Mouse (Mus musculus): ENCODE data around the gene Nipal3. TPM values are rescaled to one million over a fixed set of nuclear protein-coding genes. Genes with fewer than 3 reads are reported as not detected.

The Nipal3 gene
- polyA plus RNA-seq, 1 experiment from 2014 or later = 5.1 TPM

DNA sequence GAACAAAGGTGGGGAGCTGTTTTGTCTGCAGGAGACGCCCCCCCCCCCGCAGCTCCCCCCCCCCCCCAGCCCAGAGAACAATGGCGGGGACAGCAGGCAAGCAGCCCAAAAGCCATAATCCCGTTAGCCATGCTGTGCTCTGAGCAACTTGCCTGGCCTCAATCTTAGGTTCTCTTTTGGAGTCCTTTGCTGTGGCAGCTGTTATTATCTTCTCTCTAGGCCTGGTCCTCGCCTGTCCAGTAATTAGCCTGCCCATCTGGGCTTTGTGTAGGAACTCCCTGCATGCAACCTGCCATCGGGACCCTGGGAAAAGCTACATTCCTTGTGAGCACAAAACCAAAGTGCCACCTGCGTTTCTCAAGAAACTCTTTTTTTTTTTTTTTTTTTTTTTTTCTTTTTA, 29.1 kb upstream of the Nipal3 start:
- Histone ChIP-seq H3K4me3 (no peak overlapping the region), H3K4me1 (replicated peaks) (peaks cover 25% of the 10 kb centered on the region), H3K9me3 (no peaks in the 10 kb centered on the region), H3K27ac (replicated peaks) (no peak overlapping the region), H3K36me3 (no peaks in the 10 kb centered on the region), H3K27me3 (peaks cover 7% of the 10 kb centered on the region; the same call in 1 of the 2 replicates), H3K9ac (no peak overlapping the region), H3K4me2 (no peak overlapping the region)
- WGBS = 2% methylated on average over 5 of the region's 7 CpGs
- no peak for ATAC-seq (ENCODE audit: low read depth)

DNA sequence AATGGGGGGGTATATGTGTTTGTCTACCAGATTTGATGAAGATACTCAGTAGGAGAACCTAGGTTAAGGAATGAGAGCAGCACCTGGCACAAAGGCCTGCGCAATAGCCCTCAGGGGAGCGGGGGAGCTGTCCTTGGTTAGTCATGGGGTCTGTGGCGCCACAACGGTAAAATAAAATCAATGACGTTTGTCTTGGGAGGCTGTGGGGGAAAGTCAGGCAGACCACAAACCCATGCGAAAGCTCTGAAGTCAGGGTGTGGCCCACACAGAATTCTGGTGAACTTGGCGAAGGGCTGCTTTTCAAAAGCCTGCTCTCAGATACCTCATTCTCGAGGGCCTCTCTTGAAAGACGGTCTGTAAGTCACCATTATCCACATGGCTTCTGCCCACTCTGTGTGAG, 25.6 kb upstream of the Nipal3 start:
- Histone ChIP-seq H3K36me3 (no peaks in the 10 kb centered on the region), H3K27me3 (peaks cover 4% of the 10 kb centered on the region; the same call in 1 of the 2 replicates), H3K9me3 (no peaks in the 10 kb centered on the region), H3K9ac (no peak overlapping the region), H3K27ac (replicated peaks) (no peak overlapping the region), H3K4me2 (no peak overlapping the region), H3K4me1 (replicated peaks) (peaks cover 12% of the 10 kb centered on the region; the same call in 1 of the 2 replicates), H3K4me3 (no peak overlapping the region)
- ATAC-seq (ENCODE audit: low read depth) = no peak
- WGBS = 82% methylated on average over 9 of the region's 9 CpGs

DNA sequence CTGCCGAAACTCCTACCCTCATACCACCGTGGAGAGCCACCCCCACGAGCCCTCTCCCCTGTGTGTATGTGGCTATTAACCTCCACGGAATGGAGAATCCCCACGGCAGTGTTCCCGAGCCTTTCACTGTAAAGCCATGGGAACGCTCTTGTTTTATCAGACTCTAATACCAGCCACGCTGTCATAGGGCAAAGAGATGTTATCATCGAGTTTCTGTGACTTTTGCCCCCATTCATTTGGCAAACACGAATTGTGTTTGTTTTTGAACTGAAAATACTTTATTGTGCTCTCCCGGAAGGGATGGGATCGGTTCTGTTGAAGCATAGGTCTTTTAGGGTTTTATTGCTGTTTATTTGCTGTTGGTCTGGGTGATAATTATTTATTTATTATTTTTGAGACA, 23.3 kb upstream of the Nipal3 start:
- 78% methylated on average over 12 of the region's 12 CpGs for WGBS

GRCm38 (mm10) chr4:135516351-135517316, 21.8 kb upstream of the Nipal3 start:
- H3K27me3 ChIP-seq = no peaks in the 10 kb centered on the region; the same call in 1 of the 2 replicates
- no peaks in the 10 kb centered on the region for H3K9me3 ChIP-seq
- 58% methylated on average over 15 of the region's 15 CpGs for WGBS
- no peaks in the 10 kb centered on the region for H3K4me1 ChIP-seq (replicated peaks)
- H3K4me3 ChIP-seq = no peak overlapping the region
- H3K36me3 ChIP-seq = no peaks in the 10 kb centered on the region
- H3K9ac ChIP-seq = no peak overlapping the region
- ATAC-seq (ENCODE audit: low read depth) = no peak
- H3K27ac ChIP-seq (replicated peaks) = no peak overlapping the region
- no peak overlapping the region for H3K4me2 ChIP-seq

More for the DNA sequence above, 23.3 kb upstream of the Nipal3 start:
- H3K36me3 ChIP-seq = no peaks in the 10 kb centered on the region
- no peaks in the 10 kb centered on the region; the same call in 1 of the 2 replicates for H3K27me3 ChIP-seq
- no peak overlapping the region for H3K9ac ChIP-seq
- no peak for ATAC-seq (ENCODE audit: low read depth)
- H3K4me1 ChIP-seq (replicated peaks) = no peaks in the 10 kb centered on the region
- H3K4me2 ChIP-seq = no peak overlapping the region
- no peaks in the 10 kb centered on the region for H3K9me3 ChIP-seq
- no peak overlapping the region for H3K4me3 ChIP-seq
- H3K27ac ChIP-seq (replicated peaks) = no peak overlapping the region

- Histone ChIP-seq H3K9me3 (no peaks in the 10 kb centered on the region), H3K27me3 (no peaks in the 10 kb centered on the region; the same call in 1 of the 2 replicates), H3K36me3 (no peaks in the 10 kb centered on the region), H3K9ac (no peak overlapping the region), H3K4me2 (no peak overlapping the region), H3K27ac (replicated peaks) (no peak overlapping the region), H3K4me3 (no peak overlapping the region), H3K4me1 (replicated peaks) (no peaks in the 10 kb centered on the region)
- 68% methylated on average over 14 of the region's 14 CpGs for WGBS
- no peak for ATAC-seq (ENCODE audit: low read depth)
Observed at GRCm38 (mm10) chr4:135514925-135515324, 20.1 kb upstream of the Nipal3 start.

DNA sequence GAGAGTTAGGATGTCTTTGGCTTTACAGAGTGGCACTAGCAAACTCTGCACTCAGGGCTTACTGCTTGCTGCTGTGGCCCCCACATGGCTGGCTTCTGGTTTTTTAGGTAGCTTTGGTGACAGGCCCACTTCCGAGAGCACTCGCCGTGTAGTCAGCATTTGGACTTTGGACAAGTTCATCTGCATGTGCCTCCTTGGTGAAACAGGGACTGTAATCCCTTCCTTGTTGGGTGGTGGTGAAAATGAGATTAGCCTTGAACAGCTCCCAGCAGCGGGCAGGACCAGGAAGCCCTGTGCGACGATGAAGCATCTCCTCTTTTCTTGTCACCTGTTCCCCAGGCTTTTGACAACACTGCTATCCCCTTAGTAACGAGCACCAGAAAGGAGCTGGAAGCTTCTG, 19.0 kb upstream of the Nipal3 start:
- H3K4me1 ChIP-seq (replicated peaks) = peaks cover under 1% of the 10 kb centered on the region; the same call in 1 of the 2 replicates
- ATAC-seq (ENCODE audit: low read depth) = no peak
- H3K36me3 ChIP-seq = no peaks in the 10 kb centered on the region
- no peak overlapping the region for H3K4me2 ChIP-seq
- no peak overlapping the region for H3K9ac ChIP-seq
- WGBS = 93% methylated on average over 7 of the region's 7 CpGs
- no peak overlapping the region for H3K4me3 ChIP-seq
- H3K9me3 ChIP-seq = no peaks in the 10 kb centered on the region
- H3K27me3 ChIP-seq = no peaks in the 10 kb centered on the region; the same call in 1 of the 2 replicates
- no peak overlapping the region for H3K27ac ChIP-seq (replicated peaks)

DNA sequence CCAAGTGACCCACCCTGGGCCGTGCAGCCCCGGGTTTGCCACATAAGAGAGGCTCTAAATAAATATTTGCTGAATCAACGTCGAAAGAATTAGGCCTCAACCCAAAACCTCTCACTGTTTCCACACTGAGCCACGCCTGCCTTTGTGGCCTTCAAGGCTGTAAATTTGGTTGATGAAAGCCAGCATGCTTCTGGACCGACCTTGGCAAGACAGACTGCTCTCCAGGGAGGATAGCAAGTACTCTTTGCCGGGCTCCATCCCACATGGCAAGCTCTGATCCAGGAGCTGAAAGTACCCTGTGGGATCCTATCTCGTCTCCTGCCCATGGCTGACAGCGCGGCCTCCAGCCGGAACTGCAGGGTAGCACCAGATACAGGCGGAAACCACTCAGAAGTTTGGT, 14.7 kb upstream of the Nipal3 start:
- no peak for ATAC-seq (ENCODE audit: low read depth)
- Histone ChIP-seq H3K27me3 (no peaks in the 10 kb centered on the region), H3K9ac (no peak overlapping the region), H3K4me3 (no peak overlapping the region), H3K36me3 (no peaks in the 10 kb centered on the region), H3K9me3 (no peaks in the 10 kb centered on the region), H3K4me1 (replicated peaks) (peaks cover 9% of the 10 kb centered on the region; the same call in 1 of the 2 replicates), H3K27ac (replicated peaks) (no peak overlapping the region), H3K4me2 (no peak overlapping the region)
- WGBS = 44% methylated on average over 12 of the region's 12 CpGs

DNA sequence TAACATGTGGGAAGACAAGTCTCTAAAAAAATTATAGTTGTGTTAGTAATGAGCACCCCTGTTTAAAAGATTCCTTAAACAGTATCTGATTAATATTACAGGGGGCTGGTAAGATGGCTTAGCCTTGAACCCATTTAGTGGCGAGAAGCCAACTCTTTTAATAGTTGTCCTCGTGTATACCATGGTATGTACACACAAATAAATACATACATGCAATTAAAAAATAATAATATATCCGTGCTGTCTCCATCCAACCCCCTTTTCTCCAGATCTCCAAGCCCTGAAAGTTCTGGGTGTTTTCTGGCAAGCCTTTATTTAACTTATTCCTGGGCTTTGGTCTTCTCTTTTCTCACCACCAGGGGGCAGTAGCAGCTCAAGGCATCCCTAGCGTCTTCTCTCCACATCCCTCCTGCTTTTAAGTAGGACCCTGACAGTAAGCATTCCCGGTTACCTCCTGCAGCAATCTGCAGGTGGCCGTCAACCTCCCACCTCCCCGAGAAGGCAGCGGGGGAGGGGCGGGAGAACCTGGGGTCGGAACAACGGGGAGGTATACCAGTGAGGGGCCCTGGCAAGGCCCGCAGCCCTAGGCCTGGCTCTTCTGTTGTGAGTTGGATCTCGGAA, 13.7 kb upstream of the Nipal3 start:
- H3K9ac ChIP-seq = peak overlapping the region; percentile 56; the same call in 1 of the 2 replicates
- no peak overlapping the region for H3K27ac ChIP-seq (replicated peaks)
- no peak overlapping the region; the same call in 1 of the 2 replicates for H3K4me3 ChIP-seq
- no peaks in the 10 kb centered on the region for H3K9me3 ChIP-seq
- peaks cover 9% of the 10 kb centered on the region; the same call in 1 of the 2 replicates for H3K4me1 ChIP-seq (replicated peaks)
- H3K4me2 ChIP-seq = peak overlapping the region; percentile 47
- no peaks in the 10 kb centered on the region for H3K27me3 ChIP-seq
- 0 out of 2 replicates have a peak, but pooled peaks have one; percentile 30 for ATAC-seq (ENCODE audit: low read depth)
- 15% methylated on average over 13 of the region's 13 CpGs for WGBS
- H3K36me3 ChIP-seq = no peaks in the 10 kb centered on the region

- peak; percentile 69; the same call in 1 of the 2 replicates for ATAC-seq (ENCODE audit: low read depth)
- peak overlapping the region; percentile 53 for H3K4me2 ChIP-seq
- H3K9me3 ChIP-seq = no peaks in the 10 kb centered on the region
- H3K4me1 ChIP-seq (replicated peaks) = peaks cover 9% of the 10 kb centered on the region; the same call in 1 of the 2 replicates
- H3K4me3 ChIP-seq = peak overlapping the region; percentile 14
- no peak overlapping the region for H3K27ac ChIP-seq (replicated peaks)
- no peaks in the 10 kb centered on the region for H3K36me3 ChIP-seq
- peak overlapping the region; percentile 18; the same call in 1 of the 2 replicates for H3K9ac ChIP-seq
- WGBS = 12% methylated on average over 22 of the region's 22 CpGs
- no peaks in the 10 kb centered on the region for H3K27me3 ChIP-seq
Observed at GRCm38 (mm10) chr4:135507547-135508350, 12.9 kb upstream of the Nipal3 start.

GRCm38 (mm10) chr4:135505794-135506193, 11.0 kb upstream of the Nipal3 start:
- Histone ChIP-seq H3K9me3 (peaks cover 3% of the 10 kb centered on the region; the same call in 1 of the 2 replicates), H3K4me3 (no peak overlapping the region), H3K9ac (no peak overlapping the region), H3K4me2 (no peak overlapping the region), H3K27ac (replicated peaks) (no peak overlapping the region), H3K4me1 (replicated peaks) (peaks cover 9% of the 10 kb centered on the region; the same call in 1 of the 2 replicates), H3K36me3 (no peaks in the 10 kb centered on the region), H3K27me3 (no peaks in the 10 kb centered on the region)
- 78% methylated on average over 11 of the region's 11 CpGs for WGBS
- ATAC-seq (ENCODE audit: low read depth) = no peak

DNA sequence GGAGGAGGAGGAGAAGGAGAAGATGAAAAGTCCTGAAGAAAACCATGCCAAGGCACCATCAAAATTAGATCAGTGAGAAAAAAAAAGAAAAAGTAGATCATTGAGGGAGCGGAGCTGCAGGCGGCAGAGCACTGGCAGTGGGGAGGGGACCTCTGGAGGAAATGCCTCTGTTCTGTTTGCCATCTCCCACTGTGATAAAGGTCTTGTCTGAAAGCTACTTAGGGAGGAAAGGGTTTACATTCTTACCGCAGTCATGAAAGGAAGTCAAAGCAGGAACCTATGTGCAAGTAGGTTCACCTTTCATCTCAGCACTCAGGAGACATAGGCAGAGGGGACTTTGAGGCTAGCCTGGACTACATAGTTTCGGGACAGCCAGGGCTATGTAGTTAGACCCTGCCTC, 6.7 kb upstream of the Nipal3 start:
- peaks cover 11% of the 10 kb centered on the region for H3K9me3 ChIP-seq
- no peak overlapping the region for H3K4me2 ChIP-seq
- WGBS = 59% methylated on average over 4 of the region's 4 CpGs

More for the DNA sequence above, 6.7 kb upstream of the Nipal3 start:
- Histone ChIP-seq H3K36me3 (no peaks in the 10 kb centered on the region), H3K4me3 (no peak overlapping the region), H3K27me3 (no peaks in the 10 kb centered on the region), H3K9ac (no peak overlapping the region), H3K27ac (replicated peaks) (no peak overlapping the region), H3K4me1 (replicated peaks) (no peaks in the 10 kb centered on the region)
- ATAC-seq (ENCODE audit: low read depth) = no peak

Data from neural tube, embryonic 13.5 days (tissue).